Mouse (Mus musculus): ENCODE results near the gene Grm4.

- TF ChIP-seq CTCF (IDR thresholded peaks at IDR 0.05; ENCODE audit: low read depth) (no peak), EP300 (optimal IDR thresholded peaks at IDR 0.05) (no peak)
Measured at GRCm38 (mm10) chr17:27497798-27498197, 23.4 kb downstream of the Grm4 start.

All from stomach, postnatal 0 days (tissue).